ENCODE assay signal across 17 mouse cellular contexts in the genomic region with DNA sequence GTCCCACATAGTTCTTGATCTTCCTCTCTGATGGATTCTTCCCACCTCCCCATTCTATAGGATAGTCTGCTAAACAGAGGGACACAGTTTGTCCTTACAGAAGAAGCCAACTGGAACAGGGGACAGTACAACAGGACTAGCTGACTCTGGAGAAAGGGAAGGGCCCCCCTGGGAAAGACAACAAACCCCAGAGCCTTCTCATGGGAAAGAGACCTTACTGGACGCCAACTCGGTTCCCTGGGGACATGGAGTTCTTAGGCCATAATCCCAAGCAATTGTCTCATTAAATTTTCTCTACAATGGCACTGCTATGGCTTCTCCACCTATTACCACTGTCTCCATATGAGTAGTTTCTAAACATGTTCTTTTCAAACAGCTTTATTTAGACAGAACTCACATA.
"Had no signal": no experiment of that assay in that cellular context is flagged by ENCODE, and none has a peak within 500 bp of the region (broad histone marks: within the 10 kb centered on the region; RNA-seq: fewer than 3 reads in every experiment).

No protein-coding gene starts in this region.

- H3K36me3 ChIP-seq: lung, embryonic 15.5 days; midbrain, embryonic 13.5 days; midbrain, embryonic 15.5 days; neural tube, embryonic 12.5 days; stomach, embryonic 15.5 days had no signal

- ATAC-seq: lung, postnatal 0 days; midbrain, embryonic 13.5 days; midbrain, embryonic 15.5 days had no signal

- H3K4me3 ChIP-seq: lung, embryonic 15.5 days; megakaryocyte, embryonic 14.5 days; midbrain, embryonic 13.5 days; midbrain, embryonic 15.5 days; neural tube, embryonic 12.5 days; stomach, embryonic 15.5 days had no signal

- H3K4me2 ChIP-seq: lung, embryonic 15.5 days; midbrain, embryonic 11.5 days; midbrain, embryonic 13.5 days; midbrain, embryonic 15.5 days; neural tube, embryonic 12.5 days; stomach, embryonic 15.5 days had no signal

- H3K9me3 ChIP-seq: lung, embryonic 15.5 days; megakaryocyte, embryonic 14.5 days; midbrain, embryonic 13.5 days; midbrain, embryonic 15.5 days; neural tube, embryonic 12.5 days; stomach, embryonic 15.5 days had no signal

- H3K9ac ChIP-seq: lung, embryonic 15.5 days; midbrain, embryonic 13.5 days; midbrain, embryonic 15.5 days; neural tube, embryonic 12.5 days; stomach, embryonic 15.5 days had no signal

- DNase-seq: lung, adult 2 months; lung, postnatal 14 days; lung, postnatal 36 days; right cerebral cortex, postnatal 14 days; thymus, adult 2 months; thymus, postnatal 25 days; thymus, postnatal 4 days had no signal

- H3K27me3 ChIP-seq: lung, embryonic 15.5 days; megakaryocyte, embryonic 14.5 days; midbrain, embryonic 13.5 days; midbrain, embryonic 15.5 days; neural tube, embryonic 12.5 days; stomach, embryonic 15.5 days had no signal

- H3K27ac ChIP-seq: lung, embryonic 15.5 days; macrophage; midbrain, embryonic 13.5 days; midbrain, embryonic 15.5 days; neural tube, embryonic 12.5 days; stomach, embryonic 15.5 days; stomach, postnatal 0 days had no signal

- H3K4me1 ChIP-seq: lung, embryonic 15.5 days; midbrain, embryonic 13.5 days; midbrain, embryonic 15.5 days; neural tube, embryonic 12.5 days; stomach, embryonic 15.5 days had no signal
